Mouse (Mus musculus): ENCODE measurements around the gene Stt3b. TPM values are rescaled to one million over a fixed set of nuclear protein-coding genes. Genes with fewer than 3 reads are reported as not detected.

The Stt3b gene
- total and polyA plus RNA-seq, 3 experiments = 26.0 to 95.9 (median 65.4) TPM

DNA sequence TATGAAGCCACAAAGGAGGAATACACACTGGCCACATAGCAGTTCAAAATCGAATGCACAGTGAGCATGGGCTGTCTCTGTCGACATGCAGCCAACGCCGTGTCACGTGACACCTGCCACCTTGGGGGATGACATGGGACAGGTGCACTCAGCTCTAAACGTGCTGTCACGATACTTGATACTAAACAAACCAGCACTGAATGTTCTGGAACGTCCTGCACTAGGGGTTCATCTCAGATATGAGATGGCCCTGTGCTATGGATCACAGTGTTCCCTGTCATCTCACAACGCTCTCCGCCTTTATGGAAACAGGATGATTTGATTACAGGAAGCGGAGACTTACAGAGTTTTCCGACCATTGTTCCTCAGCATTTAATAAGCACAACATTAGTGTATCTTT lies 22.8 kb upstream of the Stt3b start:
- ATAC-seq (ENCODE audit: extremely low read depth, insufficient number of reproducible peaks, low FRiP score, poor library complexity, severe bottlenecking) (no peak), DNase-seq (ENCODE audit: low spot score) (no peak)
- Histone ChIP-seq H3K9me3 (replicated peaks) (peaks cover 10% of the 10 kb centered on the region), H3K27me3 (ENCODE audit: insufficient read depth, low read length) (no peaks in the 10 kb centered on the region), H3K4me1 (ENCODE audit: insufficient read depth, low read depth, low read length) (no peaks in the 10 kb centered on the region), H3K4me3 (ENCODE audit: low read depth, low read length) (no peak overlapping the region), H3K36me3 (replicated peaks) (no peaks in the 10 kb centered on the region)
- no peak for TF ChIP-seq TAL1 (conservative IDR thresholded peaks at IDR 0.05; ENCODE audit: low read depth, low read length)
- TF ChIP-seq GATA2 (IDR thresholded peaks at IDR 0.05; ENCODE audit: borderline replicate concordance, low read depth, low read length) = no peak
- no peak for TF ChIP-seq POLR2AphosphoS5 (IDR thresholded peaks at IDR 0.05; ENCODE audit: insufficient replicate concordance, low read depth, low read length)
- no peak for TF ChIP-seq CTCF (IDR thresholded peaks at IDR 0.05; ENCODE audit: low read depth, low read length)
- no peak for TF ChIP-seq GATA1 (IDR thresholded peaks at IDR 0.05; ENCODE audit: borderline replicate concordance, low read length)

GRCm38 (mm10) chr9:115332339-115332738 lies 22.1 kb upstream of the Stt3b start:
- ATAC-seq (ENCODE audit: extremely low read depth, insufficient number of reproducible peaks, low FRiP score, poor library complexity, severe bottlenecking) (no peak), DNase-seq (ENCODE audit: low spot score) (no peak)
- Histone ChIP-seq H3K4me1 (ENCODE audit: insufficient read depth, low read depth, low read length) (no peaks in the 10 kb centered on the region), H3K4me3 (ENCODE audit: low read depth, low read length) (no peak overlapping the region), H3K36me3 (replicated peaks) (no peaks in the 10 kb centered on the region), H3K9me3 (replicated peaks) (peaks cover 6% of the 10 kb centered on the region), H3K27me3 (ENCODE audit: insufficient read depth, low read length) (no peaks in the 10 kb centered on the region)
- TF ChIP-seq CTCF (IDR thresholded peaks at IDR 0.05; ENCODE audit: low read depth, low read length) = no peak
- TF ChIP-seq POLR2AphosphoS5 (IDR thresholded peaks at IDR 0.05; ENCODE audit: insufficient replicate concordance, low read depth, low read length) = no peak
- no peak for TF ChIP-seq TAL1 (conservative IDR thresholded peaks at IDR 0.05; ENCODE audit: low read depth, low read length)
- TF ChIP-seq GATA1 (IDR thresholded peaks at IDR 0.05; ENCODE audit: borderline replicate concordance, low read length) = no peak
- no peak for TF ChIP-seq GATA2 (IDR thresholded peaks at IDR 0.05; ENCODE audit: borderline replicate concordance, low read depth, low read length)

GRCm38 (mm10) chr9:115330861-115331476 lies 20.7 kb upstream of the Stt3b start:
- H3K36me3 ChIP-seq (replicated peaks) = no peaks in the 10 kb centered on the region
- DNase-seq (ENCODE audit: low spot score) (no peak), ATAC-seq (ENCODE audit: extremely low read depth, insufficient number of reproducible peaks, low FRiP score, poor library complexity, severe bottlenecking) (no peak)
- no peaks in the 10 kb centered on the region for H3K4me1 ChIP-seq (ENCODE audit: insufficient read depth, low read depth, low read length)
- TF ChIP-seq GATA1 (IDR thresholded peaks at IDR 0.05; ENCODE audit: borderline replicate concordance, low read length) = no peak
- no peak for TF ChIP-seq GATA2 (IDR thresholded peaks at IDR 0.05; ENCODE audit: borderline replicate concordance, low read depth, low read length)
- no peak for TF ChIP-seq TAL1 (conservative IDR thresholded peaks at IDR 0.05; ENCODE audit: low read depth, low read length)
- TF ChIP-seq CTCF (IDR thresholded peaks at IDR 0.05; ENCODE audit: low read depth, low read length) = no peak
- no peak for TF ChIP-seq POLR2AphosphoS5 (IDR thresholded peaks at IDR 0.05; ENCODE audit: insufficient replicate concordance, low read depth, low read length)
- H3K9me3 ChIP-seq (replicated peaks) = peaks cover 6% of the 10 kb centered on the region
- H3K4me3 ChIP-seq (ENCODE audit: low read depth, low read length) = no peak overlapping the region
- no peaks in the 10 kb centered on the region for H3K27me3 ChIP-seq (ENCODE audit: insufficient read depth, low read length)

- DNase-seq (ENCODE audit: low spot score) = no peak
- Histone ChIP-seq H3K27me3 (ENCODE audit: insufficient read depth, low read length) (no peaks in the 10 kb centered on the region; the same call in 1 of the 2 replicates), H3K4me3 (ENCODE audit: low read depth, low read length) (no peak overlapping the region), H3K36me3 (replicated peaks) (no peaks in the 10 kb centered on the region), H3K9me3 (replicated peaks) (0 out of 2 replicates have a peak, but pooled peaks cover 2% of the 10 kb centered on the region), H3K4me1 (ENCODE audit: insufficient read depth, low read depth, low read length) (no peaks in the 10 kb centered on the region)
- no peak for ATAC-seq (ENCODE audit: extremely low read depth, insufficient number of reproducible peaks, low FRiP score, poor library complexity, severe bottlenecking)
- TF ChIP-seq POLR2AphosphoS5 (IDR thresholded peaks at IDR 0.05; ENCODE audit: insufficient replicate concordance, low read depth, low read length) (no peak), CTCF (IDR thresholded peaks at IDR 0.05; ENCODE audit: low read depth, low read length) (no peak), GATA2 (IDR thresholded peaks at IDR 0.05; ENCODE audit: borderline replicate concordance, low read depth, low read length) (no peak), TAL1 (conservative IDR thresholded peaks at IDR 0.05; ENCODE audit: low read depth, low read length) (no peak), GATA1 (IDR thresholded peaks at IDR 0.05; ENCODE audit: borderline replicate concordance, low read length) (no peak)
Observed at GRCm38 (mm10) chr9:115326533-115326890, 16.3 kb upstream of the Stt3b start.

DNA sequence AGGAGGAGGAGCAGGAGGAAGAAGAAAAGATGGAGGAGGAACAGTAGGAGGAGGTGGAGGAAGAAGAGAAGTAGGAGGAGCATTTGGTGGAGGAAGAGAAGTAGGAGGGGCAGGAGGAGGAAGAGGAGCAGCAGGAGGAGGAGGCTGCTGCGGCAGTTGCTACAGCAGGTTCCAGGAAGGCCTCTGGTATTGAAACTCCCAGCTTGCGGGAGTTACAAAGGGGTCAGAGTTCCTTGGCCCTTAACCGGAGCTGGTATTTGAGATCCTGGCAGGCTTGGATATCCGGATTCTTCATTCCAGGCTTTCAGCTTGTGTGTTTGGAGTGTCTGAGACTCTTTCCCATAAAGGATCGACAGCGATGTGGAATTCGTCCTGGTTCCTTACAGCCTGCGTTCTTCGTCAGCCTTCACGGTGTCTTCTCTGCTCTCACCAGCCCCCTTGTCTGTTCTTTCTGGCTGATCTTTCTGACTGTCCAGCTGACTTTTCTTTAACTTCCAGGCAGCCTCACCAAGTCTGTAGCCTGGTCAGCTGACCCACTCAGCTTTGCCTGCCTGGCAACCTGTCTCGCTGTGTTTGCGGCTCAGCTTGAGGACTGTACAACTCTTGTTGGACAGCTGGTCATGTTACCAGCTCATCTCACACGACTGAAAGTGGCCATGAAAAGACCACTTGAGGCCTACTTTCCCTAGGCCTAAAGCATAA lies 15.8 kb upstream of the Stt3b start:
- no peak overlapping the region for H3K4me3 ChIP-seq (ENCODE audit: low read depth, low read length)
- H3K4me1 ChIP-seq (ENCODE audit: insufficient read depth, low read depth, low read length) = no peaks in the 10 kb centered on the region
- TF ChIP-seq CTCF (IDR thresholded peaks at IDR 0.05; ENCODE audit: low read depth, low read length) = no peak
- no peak for TF ChIP-seq POLR2AphosphoS5 (IDR thresholded peaks at IDR 0.05; ENCODE audit: insufficient replicate concordance, low read depth, low read length)
- TF ChIP-seq GATA2 (IDR thresholded peaks at IDR 0.05; ENCODE audit: borderline replicate concordance, low read depth, low read length) = no peak
- TF ChIP-seq GATA1 (IDR thresholded peaks at IDR 0.05; ENCODE audit: borderline replicate concordance, low read length) = no peak
- TF ChIP-seq TAL1 (conservative IDR thresholded peaks at IDR 0.05; ENCODE audit: low read depth, low read length) = no peak
- no peaks in the 10 kb centered on the region for H3K36me3 ChIP-seq (replicated peaks)
- ATAC-seq (ENCODE audit: extremely low read depth, insufficient number of reproducible peaks, low FRiP score, poor library complexity, severe bottlenecking) = no peak
- no peak for DNase-seq (ENCODE audit: low spot score)
- H3K9me3 ChIP-seq (replicated peaks) = 0 out of 2 replicates have a peak, but pooled peaks cover 2% of the 10 kb centered on the region
- no peaks in the 10 kb centered on the region; the same call in 1 of the 2 replicates for H3K27me3 ChIP-seq (ENCODE audit: insufficient read depth, low read length)

DNA sequence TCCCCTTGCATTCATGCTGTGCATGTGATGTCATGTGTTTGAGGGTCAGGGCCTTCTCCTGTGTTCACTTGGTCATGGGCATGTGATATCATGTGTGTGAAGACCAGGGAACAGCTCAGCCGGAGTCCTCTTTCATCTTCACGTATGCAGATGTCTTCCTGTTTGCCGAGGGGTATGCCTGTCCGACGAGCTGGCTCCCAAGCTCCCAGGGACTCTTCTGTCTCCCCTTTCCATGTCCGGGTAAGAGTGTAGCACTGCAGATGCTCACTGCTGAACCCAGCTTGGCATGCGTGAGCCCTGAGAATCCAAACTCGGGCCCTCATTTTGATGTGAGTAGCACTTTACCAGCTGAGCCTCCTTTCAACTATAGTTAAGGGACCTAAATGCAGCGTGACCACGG lies 13.4 kb upstream of the Stt3b start:
- DNase-seq (ENCODE audit: low spot score) (no peak), ATAC-seq (ENCODE audit: extremely low read depth, insufficient number of reproducible peaks, low FRiP score, poor library complexity, severe bottlenecking) (no peak)
- no peaks in the 10 kb centered on the region for H3K36me3 ChIP-seq (replicated peaks)
- H3K9me3 ChIP-seq (replicated peaks) = 0 out of 2 replicates have a peak, but pooled peaks cover 2% of the 10 kb centered on the region
- TF ChIP-seq GATA1 (IDR thresholded peaks at IDR 0.05; ENCODE audit: borderline replicate concordance, low read length) (no peak), POLR2AphosphoS5 (IDR thresholded peaks at IDR 0.05; ENCODE audit: insufficient replicate concordance, low read depth, low read length) (no peak), CTCF (IDR thresholded peaks at IDR 0.05; ENCODE audit: low read depth, low read length) (no peak), GATA2 (IDR thresholded peaks at IDR 0.05; ENCODE audit: borderline replicate concordance, low read depth, low read length) (no peak)
- no peaks in the 10 kb centered on the region; the same call in 1 of the 2 replicates for H3K27me3 ChIP-seq (ENCODE audit: insufficient read depth, low read length)
- H3K4me1 ChIP-seq (ENCODE audit: insufficient read depth, low read depth, low read length) = no peaks in the 10 kb centered on the region
- no peak overlapping the region for H3K4me3 ChIP-seq (ENCODE audit: low read depth, low read length)

All from G1E (cell line).